Mouse (Mus musculus) midbrain, embryonic 11.5 days (tissue): Measurements from ENCODE around the gene Il5. TPM values are rescaled to one million over a fixed set of nuclear protein-coding genes. Genes with fewer than 3 reads are reported as not detected.

Experiments used
- ATAC-seq: fragments of 200-750 bp; cut with Nextera tagmentation; 2 replicates; pipeline ENCODE4 v1.8.0; 2017; ENCODE audit warnings: moderate TSS enrichment, moderate library complexity; ENCODE audit not compliant: low FRiP score
- DNase-seq: peaks from one replicate; pipeline ENCODE4 v3.0.0; 2015; ENCODE audit warnings: low spot score; ENCODE audit errors: missing footprints
- H3K27ac ChIP-seq: fragments of 300-500 bp; sonication (generic); 2 replicates; pipeline ENCODE4 v1.5.1; 2014; ENCODE audit warnings: low read depth, low read length
- H3K27me3 ChIP-seq: fragments of 300-500 bp; sonication (generic); 2 replicates; pipeline ENCODE4 v1.6.1; 2014; ENCODE audit warnings: mild to moderate bottlenecking, low read length, moderate library complexity, mixed read lengths; ENCODE audit not compliant: control insufficient read depth, insufficient read depth
- H3K36me3 ChIP-seq: fragments of 300-500 bp; sonication (generic); 2 replicates; pipeline ENCODE4 v1.6.1; 2014; ENCODE audit warnings: mild to moderate bottlenecking, low read length, moderate library complexity, mixed read lengths; ENCODE audit not compliant: control insufficient read depth, insufficient read depth
- H3K4me1 ChIP-seq: fragments of 300-500 bp; sonication (generic); 2 replicates; pipeline ENCODE4 v1.6.1; 2014; ENCODE audit warnings: low read length; ENCODE audit not compliant: control insufficient read depth, insufficient read depth
- H3K4me2 ChIP-seq: fragments of 300-500 bp; sonication (generic); 2 replicates; pipeline ENCODE4 v1.6.1; 2014; ENCODE audit warnings: mild to moderate bottlenecking, moderate library complexity
- H3K4me3 ChIP-seq: fragments of 300-500 bp; sonication (generic); 2 replicates; pipeline ENCODE4 v1.5.1; 2014; ENCODE audit warnings: low read depth, low read length
- H3K9ac ChIP-seq: fragments of 300-500 bp; sonication (generic); 2 replicates; pipeline ENCODE4 v1.6.1; 2014; ENCODE audit warnings: low read length
- H3K9me3 ChIP-seq: fragments of 300-500 bp; sonication (generic); 2 replicates; pipeline ENCODE4 v1.6.1; 2016; ENCODE audit warnings: low read length; ENCODE audit not compliant: control insufficient read depth
- WGBS: fragments of 180-500 bp; shearing (Covaris S2); extraction: QIAGEN DNeasy Blood & Tissue Kit; methylation state at CpG from one replicate; pipeline ENCODE4 v1.1.7; 2014; 5-methylcytosine and 5-hydroxymethylcytosine counted together
- polyA plus RNA-seq: library from polyadenylated mRNA; unstranded; fragments of >200 nt; fragmentation: Nextera tagmentation; extraction: Ambion mirVana; gene quantifications from 2 replicates; pipeline ENCODE4 v1.2.1, GENCODE M21; 2014

The Il5 gene
- not detected in 2 replicates for polyA plus RNA-seq

DNA sequence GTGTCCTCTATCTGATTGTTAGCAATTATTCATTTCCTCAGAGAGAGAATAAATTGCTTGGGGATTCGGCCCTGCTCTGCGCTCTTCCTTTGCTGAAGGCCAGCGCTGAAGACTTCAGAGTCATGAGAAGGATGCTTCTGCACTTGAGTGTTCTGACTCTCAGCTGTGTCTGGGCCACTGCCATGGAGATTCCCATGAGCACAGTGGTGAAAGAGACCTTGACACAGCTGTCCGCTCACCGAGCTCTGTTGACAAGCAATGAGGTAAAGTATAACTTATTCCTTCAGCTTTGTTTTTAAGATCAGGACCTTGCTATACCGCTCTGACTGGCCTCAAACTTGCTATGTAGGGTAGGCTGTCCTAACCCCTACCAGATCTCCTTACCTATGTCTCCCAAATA, at the start of gene Il5:
TSS of gene Il5 (plus strand) at position 80 of the 400 bp plus-strand sequence.
- Histone ChIP-seq H3K36me3 (no peaks in the 10 kb centered on the region), H3K4me2 (no peak within 1 kb of the TSS), H3K4me3 (no peak within 1 kb of the TSS), H3K27me3 (no peaks in the 10 kb centered on the region), H3K9ac (no peak within 1 kb of the TSS), H3K4me1 (no peaks in the 10 kb centered on the region), H3K9me3 (no peaks in the 10 kb centered on the region), H3K27ac (no peak within 1 kb of the TSS)
- DNase-seq (no peak), ATAC-seq (no peak)
- WGBS: 92% methylated on average over 6 of the region's 6 CpGs

DNA sequence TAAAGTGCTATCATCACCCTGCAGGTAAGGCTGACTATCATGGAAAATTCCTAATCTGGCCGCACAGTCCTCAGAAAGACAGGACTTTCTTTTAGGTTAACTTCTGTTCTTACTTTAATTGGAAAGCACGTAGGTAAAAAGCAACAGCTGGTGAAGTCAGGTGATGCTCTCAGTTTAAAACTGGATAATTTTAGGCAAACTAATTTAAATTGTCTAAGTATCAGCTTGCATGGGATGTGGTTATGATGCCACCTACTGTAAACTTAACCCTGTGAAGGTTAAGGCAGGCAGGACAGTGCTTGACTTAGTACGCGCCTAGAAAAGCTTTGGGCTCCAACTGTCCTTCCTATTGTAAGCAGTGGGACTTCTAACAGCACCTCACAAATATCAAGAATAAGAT, 49.2 kb upstream of the Il5 start:
- DNase-seq: no peak
- Histone ChIP-seq H3K4me1 (no peaks in the 10 kb centered on the region), H3K4me3 (no peak overlapping the region), H3K27me3 (no peaks in the 10 kb centered on the region), H3K36me3 (no peaks in the 10 kb centered on the region), H3K4me2 (no peak overlapping the region), H3K9me3 (no peaks in the 10 kb centered on the region), H3K9ac (no peak overlapping the region), H3K27ac (no peak overlapping the region)
- no peak for ATAC-seq
- WGBS: 95% methylated on average over 4 of the region's 4 CpGs

DNA sequence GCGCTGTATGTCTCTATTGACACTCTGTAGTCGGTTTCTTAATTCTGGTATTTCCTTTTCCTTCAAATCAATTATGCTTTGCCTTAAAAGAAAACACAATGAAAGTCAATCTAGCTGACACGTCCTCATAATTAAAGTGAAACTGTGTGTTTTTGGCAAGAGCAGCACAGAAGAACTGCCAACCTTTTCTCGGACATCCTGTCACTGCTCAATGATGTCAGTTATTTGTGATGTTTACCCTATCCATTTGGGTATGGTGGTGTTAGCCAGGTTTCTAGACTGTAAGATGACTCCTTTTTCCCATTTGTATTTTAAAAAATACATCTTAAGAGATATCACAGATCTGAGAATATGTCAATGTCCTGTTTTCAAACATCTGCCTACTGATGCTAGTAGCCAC, 40.5 kb upstream of the Il5 start:
- H3K4me2 ChIP-seq: no peak overlapping the region
- H3K27ac ChIP-seq: no peak overlapping the region
- H3K36me3 ChIP-seq: peaks cover 5% of the 10 kb centered on the region; the same call in 1 of the 2 replicates
- H3K4me1 ChIP-seq: no peaks in the 10 kb centered on the region
- no peaks in the 10 kb centered on the region for H3K27me3 ChIP-seq
- DNase-seq (no peak), ATAC-seq (no peak)
- H3K9ac ChIP-seq: no peak overlapping the region
- H3K9me3 ChIP-seq: no peaks in the 10 kb centered on the region
- WGBS: 92% methylated on average over 4 of the region's 4 CpGs
- H3K4me3 ChIP-seq: no peak overlapping the region

DNA sequence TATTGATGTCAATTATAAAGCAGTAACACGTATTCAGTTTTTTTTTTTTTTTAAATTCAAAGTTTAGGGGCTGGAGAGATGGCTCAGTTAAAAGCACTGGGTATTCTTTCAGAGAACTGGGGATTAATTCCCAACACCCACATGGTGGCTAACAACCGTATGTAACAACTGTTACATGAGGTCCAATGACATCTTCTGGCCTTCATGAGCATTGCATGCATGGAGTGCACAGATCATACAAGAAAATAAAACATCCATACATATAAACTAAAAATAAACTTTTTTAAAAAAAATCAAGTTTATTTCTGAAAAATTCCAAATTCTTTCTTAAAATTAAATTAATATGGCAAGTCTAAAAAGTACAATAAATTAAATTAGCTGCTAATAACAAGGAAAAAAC, 38.9 kb upstream of the Il5 start:
- Histone ChIP-seq H3K9ac (no peak overlapping the region), H3K27me3 (no peaks in the 10 kb centered on the region), H3K36me3 (peaks cover 5% of the 10 kb centered on the region; the same call in 1 of the 2 replicates), H3K4me2 (no peak overlapping the region), H3K4me3 (no peak overlapping the region), H3K9me3 (no peaks in the 10 kb centered on the region), H3K4me1 (no peaks in the 10 kb centered on the region), H3K27ac (no peak overlapping the region)
- ATAC-seq (no peak), DNase-seq (no peak)
- WGBS: 88% methylated on average over 2 of the region's 2 CpGs

DNA sequence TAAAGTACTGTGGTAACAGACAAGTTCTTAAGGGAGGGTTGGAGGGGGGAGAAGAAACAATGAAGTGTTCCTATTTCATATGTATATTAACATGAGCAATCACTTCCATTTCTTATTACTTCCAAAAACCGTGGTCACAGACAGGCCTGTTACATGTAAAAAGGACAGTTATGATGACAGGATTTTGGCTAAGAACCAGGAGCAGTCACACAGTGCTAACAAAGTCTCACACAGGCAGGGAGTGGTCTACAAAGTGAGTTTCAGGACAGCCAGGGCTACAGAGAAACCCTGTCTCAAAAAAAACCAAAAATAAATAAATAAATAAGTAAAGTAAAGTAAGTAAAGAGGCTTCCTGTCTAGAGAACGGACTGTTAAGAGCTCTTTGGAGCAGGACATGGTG, 38.4 kb upstream of the Il5 start:
- DNase-seq: no peak
- H3K4me2 ChIP-seq: no peak overlapping the region
- 96% methylated on average over 2 of the region's 2 CpGs for WGBS
- no peaks in the 10 kb centered on the region for H3K9me3 ChIP-seq
- H3K27ac ChIP-seq: no peak overlapping the region
- no peaks in the 10 kb centered on the region for H3K27me3 ChIP-seq
- H3K4me1 ChIP-seq: no peaks in the 10 kb centered on the region
- H3K4me3 ChIP-seq: no peak overlapping the region
- H3K36me3 ChIP-seq: peaks cover 5% of the 10 kb centered on the region; the same call in 1 of the 2 replicates
- H3K9ac ChIP-seq: no peak overlapping the region
- ATAC-seq: no peak

DNA sequence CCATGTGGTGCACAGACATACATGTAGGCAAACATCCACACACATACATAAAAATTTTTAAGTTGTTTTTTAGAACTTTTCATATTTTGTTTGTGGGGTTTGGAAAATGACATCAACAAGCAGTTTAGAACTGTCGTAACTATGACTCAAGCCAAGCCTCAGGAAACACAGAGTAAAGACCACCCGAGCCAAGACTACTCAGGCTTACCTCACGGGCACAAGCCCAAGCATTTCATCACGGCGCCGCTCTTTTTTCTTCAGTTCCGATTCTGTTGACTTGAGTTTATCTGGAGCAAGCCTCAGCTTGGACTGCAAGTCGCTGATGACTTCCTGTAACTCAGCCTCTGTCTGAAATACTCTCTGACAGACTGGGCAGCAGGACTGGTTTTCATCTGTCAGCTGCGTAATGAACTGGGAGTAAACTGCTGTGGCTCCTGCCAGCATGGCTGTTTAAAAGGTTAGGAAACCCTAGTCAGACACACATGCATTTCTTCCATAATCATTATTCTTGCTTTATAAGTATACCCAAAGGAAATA, 37.5 kb upstream of the Il5 start:
- H3K36me3 ChIP-seq: 0 out of 2 replicates have a peak, but pooled peaks cover 5% of the 10 kb centered on the region
- no peaks in the 10 kb centered on the region for H3K4me1 ChIP-seq
- H3K27me3 ChIP-seq: no peaks in the 10 kb centered on the region
- H3K4me2 ChIP-seq: no peak overlapping the region
- no peak overlapping the region for H3K27ac ChIP-seq
- ATAC-seq: no peak
- no peaks in the 10 kb centered on the region for H3K9me3 ChIP-seq
- no peak for DNase-seq
- H3K4me3 ChIP-seq: no peak overlapping the region
- H3K9ac ChIP-seq: no peak overlapping the region
- WGBS: 95% methylated on average over 9 of the region's 9 CpGs

DNA sequence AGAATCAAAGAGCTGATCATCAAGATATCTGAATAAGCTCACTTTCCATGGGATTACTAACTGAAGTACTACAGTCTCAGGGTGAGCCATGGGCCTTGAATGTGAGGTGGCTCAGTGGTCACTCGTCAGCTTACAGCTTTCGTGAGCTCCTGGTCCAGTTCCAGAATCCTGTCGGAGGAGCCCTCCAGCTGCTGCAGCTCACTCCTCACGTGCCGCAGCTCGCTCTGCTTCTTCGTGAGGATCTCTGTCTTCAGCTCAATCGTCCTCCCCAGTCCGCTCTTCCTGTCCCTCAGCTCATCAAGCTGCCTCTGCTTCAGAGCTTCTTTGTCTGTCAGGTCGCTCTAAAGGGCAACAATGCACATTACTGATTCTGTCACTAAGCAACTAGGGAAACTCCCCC, 28.6 kb upstream of the Il5 start:
- no peaks in the 10 kb centered on the region for H3K27me3 ChIP-seq
- H3K27ac ChIP-seq: no peak overlapping the region
- no peaks in the 10 kb centered on the region for H3K4me1 ChIP-seq
- ATAC-seq: no peak
- DNase-seq: peak; percentile 89
- 55% methylated on average over 10 of the region's 10 CpGs for WGBS
- H3K4me2 ChIP-seq: no peak overlapping the region
- H3K36me3 ChIP-seq: no peaks in the 10 kb centered on the region
- H3K9me3 ChIP-seq: no peaks in the 10 kb centered on the region
- H3K4me3 ChIP-seq: no peak overlapping the region
- H3K9ac ChIP-seq: no peak overlapping the region

DNA sequence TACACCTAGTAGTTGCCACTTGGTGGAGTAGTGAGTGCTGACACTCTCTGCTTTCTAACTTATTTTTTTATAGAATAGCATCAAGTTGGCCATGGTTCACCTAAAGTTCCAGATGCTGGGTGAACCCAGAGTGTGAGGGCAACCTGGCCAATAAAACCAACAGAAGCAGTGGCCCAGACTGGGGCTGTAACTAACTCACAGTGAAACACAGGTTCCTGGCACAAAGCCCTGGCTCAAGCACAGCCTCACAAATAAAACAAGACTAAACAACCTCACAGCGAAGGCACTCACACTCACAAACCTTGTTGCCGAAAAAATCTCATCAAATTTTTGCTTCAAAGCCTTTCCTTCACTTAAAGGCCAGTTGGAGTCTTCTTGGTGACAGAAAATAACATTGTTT, 22.1 kb upstream of the Il5 start:
- Histone ChIP-seq H3K27ac (no peak overlapping the region), H3K9ac (no peak overlapping the region), H3K27me3 (no peaks in the 10 kb centered on the region), H3K4me2 (no peak overlapping the region), H3K9me3 (no peaks in the 10 kb centered on the region), H3K36me3 (peaks cover 3% of the 10 kb centered on the region; the same call in 1 of the 2 replicates), H3K4me1 (no peaks in the 10 kb centered on the region), H3K4me3 (no peak overlapping the region)
- 95% methylated on average over 2 of the region's 2 CpGs for WGBS
- no peak for DNase-seq
- ATAC-seq: no peak

DNA sequence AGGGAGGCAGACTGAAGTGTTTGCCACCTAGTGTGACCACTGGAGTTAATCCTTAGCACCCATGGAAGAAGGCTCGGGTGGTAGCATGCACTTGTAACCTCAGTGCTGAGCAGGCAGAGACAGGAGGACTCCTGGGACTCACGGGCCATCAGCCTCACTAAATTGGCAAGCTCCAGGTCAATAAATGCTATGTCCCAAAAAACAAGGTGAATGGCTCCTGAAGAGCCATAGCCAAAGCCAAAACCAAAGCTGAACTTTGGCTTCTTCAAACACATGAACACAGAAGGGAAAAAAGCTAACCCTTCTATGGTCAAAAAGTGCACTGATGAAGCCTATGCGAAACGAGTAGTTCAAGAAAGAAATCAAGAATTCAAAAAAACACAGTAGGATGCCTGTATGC, 21.2 kb upstream of the Il5 start:
- H3K36me3 ChIP-seq: peaks cover 3% of the 10 kb centered on the region; the same call in 1 of the 2 replicates
- H3K9ac ChIP-seq: no peak overlapping the region
- ATAC-seq: no peak
- 91% methylated on average over 4 of the region's 4 CpGs for WGBS
- H3K4me1 ChIP-seq: no peaks in the 10 kb centered on the region
- H3K9me3 ChIP-seq: no peaks in the 10 kb centered on the region
- no peak overlapping the region for H3K27ac ChIP-seq
- no peaks in the 10 kb centered on the region for H3K27me3 ChIP-seq
- no peak overlapping the region for H3K4me3 ChIP-seq
- H3K4me2 ChIP-seq: no peak overlapping the region
- DNase-seq: no peak
